8 mouse cellular contexts compared by ENCODE assay signal in genomic region chr6:82909136-82909855, GRCm38 (mm10). TPM values are rescaled to one million over a fixed set of nuclear protein-coding genes. Genes with fewer than 3 reads are reported as not detected.
A peak's percentile ranks its signal among the peaks of the same experiment; 100 is the strongest.
DNase-seq lines count a peak whose midpoint lies in the region; ATAC-seq and TF ChIP-seq lines count a peak whose summit lies in the region.

No protein-coding gene starts in this region.

- H3K9me3 ChIP-seq in forebrain, embryonic 14.5 days (replicated peaks; ENCODE audit: control insufficient read depth, low read length) = no peaks in the 10 kb centered on the region
- H3K9me3 ChIP-seq in forebrain, embryonic 13.5 days (replicated peaks) = no peaks in the 10 kb centered on the region
- H3K9me3 ChIP-seq in midbrain, embryonic 15.5 days = no peaks in the 10 kb centered on the region
- H3K9me3 ChIP-seq in midbrain, embryonic 11.5 days (ENCODE audit: control insufficient read depth, low read length) = no peaks in the 10 kb centered on the region
- H3K9me3 ChIP-seq in stomach, embryonic 16.5 days (replicated peaks; ENCODE audit: control insufficient read depth, low read length) = no peaks in the 10 kb centered on the region

- no peaks in the 10 kb centered on the region for H3K27me3 ChIP-seq in forebrain, embryonic 14.5 days (replicated peaks; ENCODE audit: control insufficient read depth, insufficient read depth, low read length)
- no peaks in the 10 kb centered on the region for H3K27me3 ChIP-seq in forebrain, embryonic 13.5 days
- H3K27me3 ChIP-seq in midbrain, embryonic 15.5 days (replicated peaks) = no peaks in the 10 kb centered on the region
- H3K27me3 ChIP-seq in midbrain, embryonic 11.5 days (ENCODE audit: control insufficient read depth, insufficient read depth, low read length) = no peaks in the 10 kb centered on the region
- no peaks in the 10 kb centered on the region for H3K27me3 ChIP-seq in stomach, embryonic 16.5 days (ENCODE audit: control insufficient read depth, insufficient read depth, low read length)

- no peak for TF ChIP-seq POLR2A in bone marrow macrophage, adult 2 months (IDR thresholded peaks at IDR 0.05; ENCODE audit: borderline replicate concordance, low read depth, low read length)

- H3K4me1 ChIP-seq in forebrain, embryonic 14.5 days (ENCODE audit: control insufficient read depth, insufficient read depth, low read length) = no peaks in the 10 kb centered on the region
- no peaks in the 10 kb centered on the region for H3K4me1 ChIP-seq in forebrain, embryonic 13.5 days
- no peaks in the 10 kb centered on the region for H3K4me1 ChIP-seq in midbrain, embryonic 15.5 days
- H3K4me1 ChIP-seq in midbrain, embryonic 11.5 days (ENCODE audit: control insufficient read depth, insufficient read depth, low read length) = no peaks in the 10 kb centered on the region
- peaks cover 27% of the 10 kb centered on the region for H3K4me1 ChIP-seq in bone marrow macrophage, adult 2 months (ENCODE audit: control insufficient read depth, insufficient read depth, low read length)
- H3K4me1 ChIP-seq in stomach, embryonic 16.5 days (ENCODE audit: control insufficient read depth, insufficient read depth, low read length) = peaks cover 3% of the 10 kb centered on the region; the same call in 1 of the 2 replicates

- H3K4me2 ChIP-seq in forebrain, embryonic 14.5 days (ENCODE audit: low read length) = no peak overlapping the region
- H3K4me2 ChIP-seq in forebrain, embryonic 13.5 days = no peak overlapping the region
- H3K4me2 ChIP-seq in midbrain, embryonic 15.5 days = no peak overlapping the region
- no peak overlapping the region for H3K4me2 ChIP-seq in midbrain, embryonic 11.5 days
- H3K4me2 ChIP-seq in stomach, embryonic 16.5 days (ENCODE audit: low read depth, low read length) = no peak overlapping the region

- TF ChIP-seq CTCF in bone marrow macrophage, adult 2 months (IDR thresholded peaks at IDR 0.05; ENCODE audit: low read depth, low read length) = peak; percentile 6; the same call in 1 of the 2 replicates

- H3K9ac ChIP-seq in forebrain, embryonic 14.5 days (ENCODE audit: low read length) = no peak overlapping the region
- no peak overlapping the region for H3K9ac ChIP-seq in forebrain, embryonic 13.5 days
- H3K9ac ChIP-seq in midbrain, embryonic 15.5 days = no peak overlapping the region
- no peak overlapping the region for H3K9ac ChIP-seq in midbrain, embryonic 11.5 days (ENCODE audit: low read length)
- no peak overlapping the region; the same call in 1 of the 2 replicates for H3K9ac ChIP-seq in stomach, embryonic 16.5 days (ENCODE audit: low read length)

- DNase-seq in forebrain, embryonic 14.5 days (ENCODE audit: low spot score) = peak; percentile 62
- DNase-seq in midbrain, embryonic 11.5 days (ENCODE audit: low spot score, missing footprints) = no peak
- peak; percentile 56 to 65 for DNase-seq in frontal cortex, postnatal 36 days (ENCODE audit: low spot score in 2 of 2)
- peak; percentile 25 for DNase-seq in lung, postnatal 10 days

- no peaks in the 10 kb centered on the region for H3K36me3 ChIP-seq in forebrain, embryonic 14.5 days (ENCODE audit: control insufficient read depth, insufficient read depth, low read length)
- H3K36me3 ChIP-seq in forebrain, embryonic 13.5 days (ENCODE audit: poor library complexity, severe bottlenecking) = no peaks in the 10 kb centered on the region
- peaks cover 10% of the 10 kb centered on the region; the same call in 1 of the 2 replicates for H3K36me3 ChIP-seq in midbrain, embryonic 15.5 days (replicated peaks)
- H3K36me3 ChIP-seq in midbrain, embryonic 11.5 days (ENCODE audit: control insufficient read depth, insufficient read depth, low read length) = no peaks in the 10 kb centered on the region
- H3K36me3 ChIP-seq in stomach, embryonic 16.5 days (ENCODE audit: control insufficient read depth, insufficient read depth, low read length) = no peaks in the 10 kb centered on the region

- ATAC-seq in forebrain, embryonic 14.5 days = peak; percentile 52; the same call in 1 of the 2 replicates
- no peak for ATAC-seq in forebrain, embryonic 13.5 days
- ATAC-seq in midbrain, embryonic 15.5 days (replicated peaks) = peak; percentile 43; the same call in 1 of the 2 replicates
- ATAC-seq in midbrain, embryonic 11.5 days (ENCODE audit: low FRiP score) = no peak
- peak; percentile 78 for ATAC-seq in stomach, embryonic 16.5 days (ENCODE audit: insufficient read depth, low FRiP score)

- no peak overlapping the region for H3K4me3 ChIP-seq in forebrain, embryonic 14.5 days (ENCODE audit: low read depth, low read length)
- no peak overlapping the region for H3K4me3 ChIP-seq in forebrain, embryonic 13.5 days
- no peak overlapping the region for H3K4me3 ChIP-seq in midbrain, embryonic 15.5 days
- H3K4me3 ChIP-seq in midbrain, embryonic 11.5 days (ENCODE audit: low read depth, low read length) = no peak overlapping the region
- H3K4me3 ChIP-seq in bone marrow macrophage, adult 2 months (ENCODE audit: insufficient read depth, low read length) = peak overlapping the region; percentile 13; the same call in 1 of the 2 replicates
- no peak overlapping the region for H3K4me3 ChIP-seq in stomach, embryonic 16.5 days (replicated peaks; ENCODE audit: low read length)

- 68% methylated on average over 14 of the region's 14 CpGs for WGBS in forebrain, embryonic 14.5 days
- WGBS in forebrain, embryonic 13.5 days = 71% methylated on average over 14 of the region's 14 CpGs
- 67% methylated on average over 14 of the region's 14 CpGs for WGBS in midbrain, embryonic 15.5 days
- WGBS in midbrain, embryonic 11.5 days = 67% methylated on average over 14 of the region's 14 CpGs
- 43% methylated on average over 14 of the region's 14 CpGs for WGBS in stomach, embryonic 16.5 days

- no peak overlapping the region for H3K27ac ChIP-seq in forebrain, embryonic 14.5 days (ENCODE audit: low read depth, low read length)
- no peak overlapping the region for H3K27ac ChIP-seq in forebrain, embryonic 13.5 days
- no peak overlapping the region for H3K27ac ChIP-seq in midbrain, embryonic 15.5 days
- H3K27ac ChIP-seq in midbrain, embryonic 11.5 days (ENCODE audit: low read depth, low read length) = no peak overlapping the region
- peak overlapping the region; percentile 51 for H3K27ac ChIP-seq in bone marrow macrophage, adult 2 months (ENCODE audit: insufficient read depth, low read depth, low read length)
- H3K27ac ChIP-seq in stomach, embryonic 16.5 days (ENCODE audit: low read length) = no peak overlapping the region

RNA-seq across cellular contexts. Expression of gene Sema4f, which starts 30.3 kb away (rescaled TPM):
- polyA plus RNA-seq in forebrain, embryonic 14.5 days (2014; fragmentation: Nextera tagmentation; extraction: Ambion mirVana) = 4.0 and 5.7 TPM in 2 replicates
- polyA plus RNA-seq in forebrain, embryonic 13.5 days (2015; fragmentation: Nextera tagmentation; extraction: Ambion mirVana) = 5.9 and 7.3 TPM in 2 replicates
- polyA plus RNA-seq in midbrain, embryonic 15.5 days (2015; fragmentation: Nextera tagmentation; extraction: Ambion mirVana) = 20.3 and 21.7 TPM in 2 replicates
- polyA plus RNA-seq in midbrain, embryonic 11.5 days (2014; fragmentation: Nextera tagmentation; extraction: Ambion mirVana) = 0.91 and 1.1 TPM in 2 replicates
- polyA plus RNA-seq in bone marrow macrophage, adult 2 months (2012; ENCODE audit: insufficient read depth, insufficient read length, missing spikeins) = not detected in 2 replicates
- polyA plus RNA-seq in stomach, embryonic 16.5 days (2015; fragmentation: Nextera tagmentation; extraction: Ambion mirVana) = 1.4 and 1.5 TPM in 2 replicates

RNA-seq across cellular contexts. Expression of gene M1ap, which starts 37.4 kb away (rescaled TPM):
- 0.13 TPM in 1 of 2 replicates, not detected in the other for polyA plus RNA-seq in forebrain, embryonic 14.5 days (2014; fragmentation: Nextera tagmentation; extraction: Ambion mirVana)
- polyA plus RNA-seq in forebrain, embryonic 13.5 days (2015; fragmentation: Nextera tagmentation; extraction: Ambion mirVana) = not detected in 2 replicates
- polyA plus RNA-seq in midbrain, embryonic 15.5 days (2015; fragmentation: Nextera tagmentation; extraction: Ambion mirVana) = 0.22 TPM in 1 of 2 replicates, not detected in the other
- 0.18 TPM in 1 of 2 replicates, not detected in the other for polyA plus RNA-seq in midbrain, embryonic 11.5 days (2014; fragmentation: Nextera tagmentation; extraction: Ambion mirVana)
- polyA plus RNA-seq in bone marrow macrophage, adult 2 months (2012; ENCODE audit: insufficient read depth, insufficient read length, missing spikeins) = 2.4 and 7.0 TPM in 2 replicates
- polyA plus RNA-seq in stomach, embryonic 16.5 days (2015; fragmentation: Nextera tagmentation; extraction: Ambion mirVana) = 0.26 and 1.0 TPM in 2 replicates

Comparison
In these comparisons a context has a peak if more than half of its experiments do, and no peak if none do; other contexts are left out.
1. ATAC-seq: peak in forebrain, embryonic 14.5 days (single experiment), midbrain, embryonic 15.5 days (single experiment) and stomach, embryonic 16.5 days (single experiment); none in forebrain, embryonic 13.5 days (single experiment) and midbrain, embryonic 11.5 days (single experiment).